Mouse (Mus musculus): ENCODE data around the gene Arhgap27.
"Not testable (repeated sequence)": the region's sequence is repeated elsewhere in the genome, so short reads cannot be mapped to it uniquely, and the experiment has no call there.

The Arhgap27 gene

GRCm38 (mm10) chr11:103294772-103295171, 68.7 kb downstream of the Arhgap27 start:
- no peak for DNase-seq (ENCODE audit: low spot score in 2 of 2)

- DNase-seq (ENCODE audit: low spot score in 2 of 2) = no peak
These were observed 69.4 kb downstream of the Arhgap27 start for GRCm38 (mm10) chr11:103294066-103294465.

GRCm38 (mm10) chr11:103292890-103293287, 70.6 kb downstream of the Arhgap27 start:
- DNase-seq (ENCODE audit: low spot score in 2 of 2) = no peak

GRCm38 (mm10) chr11:103292152-103292889, 71.2 kb downstream of the Arhgap27 start:
- DNase-seq (ENCODE audit: low spot score in 2 of 2) = no peak

GRCm38 (mm10) chr11:103290841-103291240, 72.7 kb downstream of the Arhgap27 start:
- not testable (repeated sequence) for DNase-seq (ENCODE audit: low spot score in 2 of 2)

- DNase-seq (ENCODE audit: low spot score in 2 of 2) = no peak
These were observed 75.1 kb downstream of the Arhgap27 start for GRCm38 (mm10) chr11:103288291-103288963.

- no peak for DNase-seq (ENCODE audit: low spot score in 2 of 2)
These were observed 76.6 kb downstream of the Arhgap27 start for GRCm38 (mm10) chr11:103286910-103287309.

GRCm38 (mm10) chr11:103285951-103286350, 77.5 kb downstream of the Arhgap27 start:
- DNase-seq (ENCODE audit: low spot score in 2 of 2) = no peak

GRCm38 (mm10) chr11:103285276-103285675, 78.2 kb downstream of the Arhgap27 start:
- no peak for DNase-seq (ENCODE audit: low spot score in 2 of 2)

- no peak for DNase-seq (ENCODE audit: low spot score in 2 of 2)
These were observed 81.7 kb downstream of the Arhgap27 start for GRCm38 (mm10) chr11:103281784-103282183.
